Mouse (Mus musculus) forebrain, embryonic 15.5 days (tissue): ENCODE measurements around the gene Mrrf. TPM values are rescaled to one million over a fixed set of nuclear protein-coding genes. Genes with fewer than 3 reads are reported as not detected.

ENCODE experiments used
- ATAC-seq: fragments of 200-750 bp; cut with Nextera tagmentation; replicated peaks from 2 replicates; pipeline ENCODE4 v1.8.0; 2017; ENCODE audit warnings: mild to moderate bottlenecking, moderate TSS enrichment, moderate library complexity
- H3K27ac ChIP-seq: fragments of 300-500 bp; sonication (generic); replicated peaks from 2 replicates; pipeline ENCODE4 v1.5.1; 2015; ENCODE audit warnings: mild to moderate bottlenecking, inconsistent platforms
- H3K27me3 ChIP-seq: fragments of 300-500 bp; sonication (generic); 2 replicates; pipeline ENCODE4 v1.6.1; 2015; ENCODE audit warnings: inconsistent platforms
- H3K36me3 ChIP-seq: fragments of 300-500 bp; sonication (generic); 2 replicates; pipeline ENCODE4 v1.6.1; 2015; ENCODE audit warnings: mild to moderate bottlenecking, inconsistent platforms
- H3K4me1 ChIP-seq: fragments of 300-500 bp; sonication (generic); 2 replicates; pipeline ENCODE4 v1.6.1; 2015; ENCODE audit warnings: inconsistent platforms
- H3K4me2 ChIP-seq: fragments of 300-500 bp; sonication (generic); replicated peaks from 2 replicates; pipeline ENCODE4 v1.6.1; 2015; ENCODE audit warnings: mild to moderate bottlenecking, inconsistent platforms
- H3K4me3 ChIP-seq: fragments of 300-500 bp; sonication (generic); 2 replicates; pipeline ENCODE4 v1.5.1; 2015; ENCODE audit warnings: mild to moderate bottlenecking, inconsistent platforms
- H3K9ac ChIP-seq: fragments of 300-500 bp; sonication (generic); replicated peaks from 2 replicates; pipeline ENCODE4 v1.6.1; 2015; ENCODE audit warnings: mild to moderate bottlenecking, inconsistent platforms
- H3K9me3 ChIP-seq: fragments of 300-500 bp; sonication (generic); 2 replicates; pipeline ENCODE4 v1.6.1; 2016; ENCODE audit warnings: inconsistent platforms
- WGBS: fragments of 180-500 bp; shearing (Covaris S2); methylation state at CpG from one replicate; pipeline ENCODE4 v1.1.7; 2015; ENCODE audit warnings: mixed read lengths; 5-methylcytosine and 5-hydroxymethylcytosine counted together
- polyA plus RNA-seq: library from polyadenylated mRNA; unstranded; fragments of >200 nt; fragmentation: Nextera tagmentation; extraction: Ambion mirVana; gene quantifications from 2 replicates; pipeline ENCODE4 v1.2.1, GENCODE M21; 2015

The Mrrf gene
- 21.4 and 24.1 TPM in 2 replicates for polyA plus RNA-seq

DNA sequence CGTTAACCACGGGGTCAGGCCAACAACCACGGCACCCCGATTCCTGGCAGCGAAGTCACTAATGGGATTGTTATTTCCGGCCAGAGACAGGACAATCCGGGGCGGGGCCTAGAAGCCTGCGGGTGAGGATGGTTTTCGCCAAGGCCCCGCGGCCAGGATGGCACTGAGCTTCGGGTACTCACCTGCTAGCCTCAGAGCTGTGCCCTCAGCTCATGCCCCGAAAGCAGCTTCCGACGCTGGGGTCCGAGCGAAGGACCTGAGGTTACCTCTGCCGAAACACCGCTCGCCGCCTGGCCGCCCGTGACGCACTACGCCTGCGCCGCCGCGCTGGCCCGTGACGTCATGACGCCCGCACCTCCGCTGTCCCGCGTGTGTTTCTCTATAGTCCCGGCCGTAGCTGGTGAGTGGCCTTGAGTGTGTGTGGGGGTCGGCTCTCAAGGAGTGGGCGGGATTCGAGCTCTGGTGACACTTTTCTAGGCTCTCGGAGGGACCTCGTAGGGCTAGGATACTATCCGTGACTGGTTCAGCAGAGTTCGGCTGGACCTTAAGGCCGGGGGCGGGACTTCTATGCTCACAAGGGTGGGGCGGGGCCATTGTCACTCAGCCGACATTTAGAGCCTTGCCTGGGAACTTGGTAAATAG lies at the start of gene Mrrf, which contains the start of gene Rbm18:
TSS of gene Mrrf (plus strand) at position 90 of the 642 bp plus-strand sequence.
TSS of gene Rbm18 (minus strand) at position 474 of the 642 bp plus-strand sequence.
- peak within 1 kb of the TSS; percentile 81 for H3K27ac ChIP-seq
- ATAC-seq, result peak; percentile 99
- peaks cover 29% of the 10 kb centered on the region for H3K4me1 ChIP-seq
- no peaks in the 10 kb centered on the region for H3K27me3 ChIP-seq
- under 1% methylated on average over 50 of the region's 50 CpGs for WGBS
- H3K4me2 ChIP-seq, result peak within 1 kb of the TSS; percentile 61
- H3K9me3 ChIP-seq, result no peaks in the 10 kb centered on the region
- H3K9ac ChIP-seq, result peak within 1 kb of the TSS; percentile 69
- H3K4me3 ChIP-seq, result peak within 1 kb of the TSS; percentile 62
- H3K36me3 ChIP-seq, result peaks cover 29% of the 10 kb centered on the region

- 18% methylated on average over 3 of the region's 3 CpGs for WGBS
- Histone ChIP-seq H3K4me3 (0 out of 2 replicates have a peak overlapping the region, but pooled peaks have one; percentile 1), H3K36me3 (no peaks in the 10 kb centered on the region), H3K9ac (no peak overlapping the region), H3K9me3 (no peaks in the 10 kb centered on the region), H3K4me2 (peak overlapping the region; percentile 17; the same call in 1 of the 2 replicates), H3K27me3 (peaks cover 68% of the 10 kb centered on the region), H3K4me1 (peaks cover 22% of the 10 kb centered on the region), H3K27ac (peak overlapping the region; percentile 14; the same call in 1 of the 2 replicates)
- no peak for ATAC-seq
Measured at GRCm38 (mm10) chr2:36089190-36089589, 47.0 kb upstream of the Mrrf start.

- WGBS, result 1% methylated on average over 70 of the region's 70 CpGs
- H3K4me1 ChIP-seq, result peaks cover 23% of the 10 kb centered on the region
- H3K4me3 ChIP-seq, result peak overlapping the region; percentile 36
- no peaks in the 10 kb centered on the region for H3K9me3 ChIP-seq
- no peaks in the 10 kb centered on the region for H3K36me3 ChIP-seq
- H3K4me2 ChIP-seq, result peak overlapping the region; percentile 50
- ATAC-seq, result peak; percentile 72
- H3K27me3 ChIP-seq, result peaks cover 86% of the 10 kb centered on the region
- 0 out of 2 replicates have a peak overlapping the region, but pooled peaks have one; percentile 8 for H3K9ac ChIP-seq
- H3K27ac ChIP-seq, result 0 out of 2 replicates have a peak overlapping the region, but pooled peaks have one; percentile 14
Measured at GRCm38 (mm10) chr2:36090853-36091741, 45.1 kb upstream of the Mrrf start.

DNA sequence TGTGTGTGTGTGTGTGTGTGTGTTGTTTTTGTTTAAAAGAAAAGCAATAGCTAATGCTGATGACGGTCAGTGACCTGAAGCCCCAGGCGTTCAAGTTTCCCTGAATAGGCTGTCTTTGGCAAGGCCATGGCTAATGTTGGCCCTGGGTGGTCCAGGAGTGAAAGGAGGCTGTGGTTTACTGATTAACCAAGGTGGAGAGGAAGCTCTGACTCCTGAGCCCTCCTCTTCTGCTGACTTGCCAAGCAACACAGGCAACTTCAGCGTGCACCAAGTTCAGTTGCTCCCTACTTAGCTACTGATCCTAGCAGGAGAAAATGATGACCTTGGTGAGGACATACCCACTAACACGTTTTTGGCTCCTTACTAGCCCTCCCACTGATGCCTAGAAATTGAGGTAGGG lies 43.4 kb upstream of the Mrrf start:
- WGBS, result 2% methylated on average over 4 of the region's 4 CpGs
- H3K27me3 ChIP-seq, result peaks cover 98% of the 10 kb centered on the region
- peak overlapping the region; percentile 32; the same call in 1 of the 2 replicates for H3K4me2 ChIP-seq

GRCm38 (mm10) chr2:36093301-36093700 lies 42.9 kb upstream of the Mrrf start:
- WGBS, result 14% methylated on average over 7 of the region's 7 CpGs
- Histone ChIP-seq H3K4me1 (peaks cover 23% of the 10 kb centered on the region), H3K27me3 (peaks cover 99% of the 10 kb centered on the region), H3K9ac (no peak overlapping the region), H3K4me3 (no peak overlapping the region), H3K36me3 (no peaks in the 10 kb centered on the region), H3K9me3 (no peaks in the 10 kb centered on the region), H3K4me2 (peak overlapping the region; percentile 32), H3K27ac (no peak overlapping the region)
- no peak for ATAC-seq

More for the DNA sequence above, 43.4 kb upstream of the Mrrf start:
- Histone ChIP-seq H3K9me3 (no peaks in the 10 kb centered on the region), H3K9ac (no peak overlapping the region), H3K36me3 (no peaks in the 10 kb centered on the region), H3K27ac (no peak overlapping the region), H3K4me3 (no peak overlapping the region), H3K4me1 (peaks cover 23% of the 10 kb centered on the region)
- no peak for ATAC-seq

- H3K36me3 ChIP-seq, result no peaks in the 10 kb centered on the region
- WGBS, result 1% methylated on average over 31 of the region's 31 CpGs
- H3K9ac ChIP-seq, result no peak overlapping the region
- peaks cover 99% of the 10 kb centered on the region for H3K27me3 ChIP-seq
- no peak for ATAC-seq
- 0 out of 2 replicates have a peak overlapping the region, but pooled peaks have one; percentile 17 for H3K27ac ChIP-seq
- peaks cover 23% of the 10 kb centered on the region for H3K4me1 ChIP-seq
- no peaks in the 10 kb centered on the region for H3K9me3 ChIP-seq
- peak overlapping the region; percentile 18; the same call in 1 of the 2 replicates for H3K4me3 ChIP-seq
- H3K4me2 ChIP-seq, result peak overlapping the region; percentile 32
Measured at GRCm38 (mm10) chr2:36093914-36094475, 42.2 kb upstream of the Mrrf start.

GRCm38 (mm10) chr2:36097129-36097815 lies 38.9 kb upstream of the Mrrf start:
- Histone ChIP-seq H3K4me2 (peak overlapping the region; percentile 52), H3K9ac (0 out of 2 replicates have a peak overlapping the region, but pooled peaks have one; percentile 14), H3K4me1 (peaks cover 11% of the 10 kb centered on the region; the same call in 1 of the 2 replicates), H3K36me3 (no peaks in the 10 kb centered on the region), H3K4me3 (peak overlapping the region; percentile 8), H3K9me3 (no peaks in the 10 kb centered on the region), H3K27me3 (peaks cover 97% of the 10 kb centered on the region), H3K27ac (0 out of 2 replicates have a peak overlapping the region, but pooled peaks have one; percentile 9)
- 3% methylated on average over 18 of the region's 18 CpGs for WGBS
- ATAC-seq, result no peak

DNA sequence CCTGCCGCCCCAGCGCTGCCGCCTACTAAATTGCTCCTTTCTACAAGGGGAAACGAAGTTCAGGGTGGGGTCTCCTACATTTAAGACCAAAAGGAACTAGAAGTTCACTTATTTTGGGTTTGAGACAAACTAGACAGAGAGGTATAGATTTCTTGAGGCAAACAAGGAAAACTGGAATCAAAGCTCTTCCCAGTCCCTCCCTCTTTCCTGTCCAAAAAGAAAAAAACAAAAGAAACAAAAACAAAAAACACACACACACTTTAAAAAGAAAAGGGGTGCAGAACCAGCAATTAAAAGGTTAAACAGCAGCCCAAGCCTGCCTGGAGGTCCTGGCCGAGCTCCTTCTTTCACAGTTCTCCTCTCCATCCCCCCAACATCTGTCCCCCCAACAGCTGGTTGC lies 38.2 kb upstream of the Mrrf start:
- Histone ChIP-seq H3K4me3 (peak overlapping the region; percentile 8), H3K36me3 (no peaks in the 10 kb centered on the region), H3K27ac (peak overlapping the region; percentile 7; the same call in 1 of the 2 replicates), H3K9ac (no peak overlapping the region), H3K4me1 (peaks cover 15% of the 10 kb centered on the region), H3K27me3 (peaks cover 96% of the 10 kb centered on the region), H3K9me3 (no peaks in the 10 kb centered on the region), H3K4me2 (peak overlapping the region; percentile 52)
- ATAC-seq, result no peak
- under 1% methylated on average over 5 of the region's 5 CpGs for WGBS

GRCm38 (mm10) chr2:36099739-36100138 lies 36.5 kb upstream of the Mrrf start:
- 3% methylated on average over 6 of the region's 6 CpGs for WGBS
- Histone ChIP-seq H3K4me3 (peak overlapping the region; percentile 43), H3K36me3 (no peaks in the 10 kb centered on the region)

DNA sequence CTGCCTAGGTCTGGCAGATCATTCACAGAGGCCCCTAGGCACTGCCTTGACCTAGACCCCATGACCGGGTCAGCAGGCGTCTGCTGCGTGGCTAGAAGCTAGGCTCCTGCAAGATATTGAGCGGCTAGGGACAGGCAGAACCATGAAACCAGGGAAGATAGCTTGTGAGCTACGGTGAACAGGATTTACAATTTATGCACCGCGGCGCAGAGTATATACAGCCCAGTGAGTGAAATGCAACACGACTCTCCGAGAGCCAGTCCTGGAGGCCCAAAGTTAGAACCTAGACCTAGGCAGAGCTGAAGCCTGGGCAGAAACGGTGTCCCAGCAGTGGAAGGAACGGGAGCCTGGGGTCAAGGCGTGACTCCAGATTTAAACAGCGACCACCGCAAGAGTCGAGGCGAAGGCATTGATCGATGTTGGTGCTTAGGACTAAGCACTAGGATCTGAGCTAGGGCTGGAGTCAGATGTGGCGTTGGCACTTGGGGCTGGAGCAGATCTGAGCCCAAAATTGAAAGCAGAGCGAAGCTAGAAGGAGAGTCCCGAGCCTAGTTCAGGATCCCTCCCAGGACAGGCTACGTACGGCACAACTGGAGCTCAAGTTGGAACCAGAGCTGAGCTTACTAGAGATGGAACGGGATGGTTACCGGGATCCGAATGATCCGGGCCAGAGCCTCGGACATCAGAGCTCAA lies 34.2 kb upstream of the Mrrf start:
- Histone ChIP-seq H3K4me3 (peak overlapping the region; percentile 43), H3K27me3 (peaks cover 91% of the 10 kb centered on the region), H3K9me3 (no peaks in the 10 kb centered on the region), H3K4me1 (peaks cover 33% of the 10 kb centered on the region), H3K27ac (peak overlapping the region; percentile 90), H3K9ac (peak overlapping the region; percentile 35), H3K36me3 (no peaks in the 10 kb centered on the region), H3K4me2 (peak overlapping the region; percentile 52)
- 1% methylated on average over 28 of the region's 28 CpGs for WGBS
- ATAC-seq, result no peak

More at GRCm38 (mm10) chr2:36099739-36100138, 36.5 kb upstream of the Mrrf start:
- peaks cover 94% of the 10 kb centered on the region for H3K27me3 ChIP-seq
- peaks cover 24% of the 10 kb centered on the region for H3K4me1 ChIP-seq
- 0 out of 2 replicates have a peak overlapping the region, but pooled peaks have one; percentile 9 for H3K9ac ChIP-seq
- peak overlapping the region; percentile 38; the same call in 1 of the 2 replicates for H3K27ac ChIP-seq
- ATAC-seq, result no peak
- H3K4me2 ChIP-seq, result peak overlapping the region; percentile 52
- no peaks in the 10 kb centered on the region for H3K9me3 ChIP-seq
